Comparison of ENCODE assay signal across 26 mouse cellular contexts in genomic region chr1:72107125-72107524, GRCm38 (mm10).
DNase-seq lines count a peak whose midpoint lies in the region; ATAC-seq and TF ChIP-seq lines count a peak whose summit lies in the region.
"Had no signal": no experiment of that assay in that cellular context is flagged by ENCODE, and none has a peak within 500 bp of the region (broad histone marks: within the 10 kb centered on the region; RNA-seq: fewer than 3 reads in every experiment).

No protein-coding gene starts in this region.

- H3K4me3 ChIP-seq in lung, adult 2 months (replicated peaks; ENCODE audit: extremely low read depth, low read depth, low read length): no peak overlapping the region
- H3K4me3 ChIP-seq: embryonic facial prominence, embryonic 10.5 days; forebrain, embryonic 15.5 days; heart, adult 2 months; heart, embryonic 15.5 days; hindbrain, embryonic 13.5 days; kidney, embryonic 15.5 days; limb, embryonic 12.5 days; midbrain, embryonic 12.5 days; neural tube, embryonic 12.5 days; stomach, embryonic 15.5 days had no signal

- H3K4me1 ChIP-seq in lung, adult 2 months (ENCODE audit: control insufficient read depth, insufficient read depth, low read length): no peaks in the 10 kb centered on the region
- H3K4me1 ChIP-seq: embryonic facial prominence, embryonic 10.5 days; forebrain, embryonic 15.5 days; heart, embryonic 15.5 days; hindbrain, embryonic 13.5 days; kidney, embryonic 15.5 days; midbrain, embryonic 12.5 days; neural tube, embryonic 12.5 days; stomach, embryonic 15.5 days had no signal

- intact Hi-C loops in left cerebral cortex, postnatal 14 days (cut with DNase I): no loop called here

- no peak for TF ChIP-seq POLR2A in lung, adult 2 months (IDR thresholded peaks at IDR 0.05; ENCODE audit: borderline replicate concordance, extremely low read depth, low read depth, low read length)

- WGBS in lung, adult 2 months: 85% methylated on average over 7 of the region's 7 CpGs

- peak; percentile 7 to 15 for DNase-seq in lung, adult 18-20 months
- no peak for DNase-seq in lung, adult 2 months
- peak; percentile 29 for DNase-seq in c-Kit-positive CD71-negative TER-119-negative erythroid progenitor cells, embryonic 14.5 days (ENCODE audit: low read depth)
- DNase-seq in lung, postnatal 25 days (ENCODE audit: low spot score): peak; percentile 35
- DNase-seq in neural tube, embryonic 10.5 days (ENCODE audit: extremely low spot score, low spot score): no peak
- no peak for DNase-seq in left cerebral cortex, postnatal 14 days (ENCODE audit: low spot score in 2 of 2)
- DNase-seq: adrenal gland, postnatal 10 days; cerebellum, adult 9-10 months; gastrocnemius, postnatal 14 days; heart, adult 2 months; heart, postnatal 36 days; kidney, adult 11 months; kidney, postnatal 4 days; layer of hippocampus, adult 9-11 months; thymus, postnatal 25 days had no signal

- peak; percentile 47; the same call in 1 of the 2 replicates for ATAC-seq in neutrophil, adult 5-6 weeks (ENCODE audit: extremely low read depth, insufficient number of reproducible peaks, low FRiP score, poor library complexity, severe bottlenecking)
- ATAC-seq: activated CD4-positive, CD25-positive, alpha-beta regulatory T cell, adult 4 months; forebrain, embryonic 15.5 days had no signal

- TF ChIP-seq CTCF in lung, adult 2 months (IDR thresholded peaks at IDR 0.05; ENCODE audit: insufficient read depth, low read length): no peak

Comparison
In these comparisons a context has a peak if more than half of its experiments do, and no peak if none do; other contexts are left out.
1. DNase-seq: peak in lung, adult 18-20 months (2 of 2), c-Kit-positive CD71-negative TER-119-negative erythroid progenitor cells, embryonic 14.5 days (single experiment) and lung, postnatal 25 days (single experiment); none in lung, adult 2 months (single experiment), neural tube, embryonic 10.5 days (single experiment) and left cerebral cortex, postnatal 14 days (0 of 2).